In the genomic region with DNA sequence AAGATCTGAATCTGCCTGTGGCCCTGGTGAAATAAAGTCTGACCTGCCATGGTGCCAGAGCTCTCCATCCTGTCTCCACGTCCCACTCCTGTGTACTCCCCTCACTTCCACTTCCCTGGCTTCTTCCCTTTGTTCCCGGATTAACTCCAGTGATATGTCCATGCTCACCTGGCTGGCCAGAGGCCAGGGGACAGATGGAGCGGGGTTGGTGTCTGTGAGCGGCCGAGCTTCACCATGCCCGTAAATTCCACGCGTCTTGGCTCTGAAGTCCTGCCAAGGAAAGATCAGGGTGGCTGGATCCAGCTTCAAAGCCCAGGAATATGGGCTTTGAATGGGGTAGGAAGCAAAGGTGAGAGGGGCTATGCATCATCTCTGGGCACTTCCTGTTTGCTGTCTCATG, we compare ENCODE assay signal across 13 mouse cellular contexts. TPM values are rescaled to one million over a fixed set of nuclear protein-coding genes. Genes with fewer than 3 reads are reported as not detected.
"Had no signal": no experiment of that assay in that cellular context is flagged by ENCODE, and none has a peak within 500 bp of the region (broad histone marks: within the 10 kb centered on the region; RNA-seq: fewer than 3 reads in every experiment).

No protein-coding gene starts in this region.

- H3K27ac ChIP-seq: kidney, postnatal 0 days; limb, embryonic 15.5 days; liver, embryonic 12.5 days; neural tube, embryonic 12.5 days had no signal

- H3K4me3 ChIP-seq: limb, embryonic 15.5 days; liver, embryonic 12.5 days; midbrain, embryonic 10.5 days; neural tube, embryonic 12.5 days had no signal

- DNase-seq: kidney, postnatal 36 days; lung, embryonic 14.5 days; thymus, adult 18-20 months; thymus, postnatal 14 days had no signal

RNA-seq across cellular contexts. Expression of gene Fam92b, which starts 10.1 kb away (rescaled TPM):
- total RNA-seq: layer of hippocampus, postnatal 10 days; megakaryocyte, adult 5-6 weeks; monocyte, adult 5-6 weeks; neutrophil, adult 5-6 weeks had no signal
